Mouse (Mus musculus) ES-E14 (cell line): ENCODE results near the gene Tmem164. TPM values are rescaled to one million over a fixed set of nuclear protein-coding genes. Genes with fewer than 3 reads are reported as not detected.

Experiments
- DNase-seq: peaks from one replicate; pipeline ENCODE4 v3.0.0-alpha.2; 2013; ENCODE audit warnings: low read depth, low spot score
- H3K27ac ChIP-seq: 2 replicates; pipeline ENCODE4 v1.5.1; 2012; ENCODE audit warnings: low read depth, mild to moderate bottlenecking, low read length, moderate library complexity, mixed read lengths; ENCODE audit not compliant: poor library complexity, insufficient read depth, severe bottlenecking
- H3K36me3 ChIP-seq: 2 replicates; pipeline ENCODE4 v1.6.1; 2012; ENCODE audit warnings: mild to moderate bottlenecking, low read length, moderate library complexity, mixed read lengths; ENCODE audit not compliant: control insufficient read depth, poor library complexity, insufficient read depth, severe bottlenecking
- H3K4me1 ChIP-seq, 2 experiments: fragments of 150-350 bp in 1 of 2; sonication (generic) in 1 of 2; 2 replicates each; pipeline ENCODE4 v1.6.1; 2012; ENCODE audit warnings: low read length in 2 of 2, mild to moderate bottlenecking in 1 of 2, mixed read lengths in 1 of 2; ENCODE audit not compliant: control insufficient read depth in 2 of 2, insufficient read depth in 2 of 2, poor library complexity in 1 of 2
- H3K4me3 ChIP-seq, 2 experiments: fragments of 150-350 bp in 1 of 2; sonication (generic) in 1 of 2; 2 replicates each; pipeline ENCODE4 v1.5.1; 2012; ENCODE audit warnings: low read length in 2 of 2, low read depth in 1 of 2, mild to moderate bottlenecking in 1 of 2, mixed read lengths in 1 of 2; ENCODE audit not compliant: insufficient read depth in 1 of 2, poor library complexity in 1 of 2, severe bottlenecking in 1 of 2
- H3K9ac ChIP-seq: 2 replicates; pipeline ENCODE4 v1.6.1; 2012; ENCODE audit warnings: low read depth, mild to moderate bottlenecking, low read length, mixed read lengths; ENCODE audit not compliant: poor library complexity, insufficient read depth, severe bottlenecking
- H3K9me3 ChIP-seq: fragments of 150-350 bp; sonication (generic); 2 replicates; pipeline ENCODE4 v1.6.1; 2012; ENCODE audit warnings: low read depth, mild to moderate bottlenecking, low read length; ENCODE audit not compliant: control insufficient read depth, insufficient read depth
- CHD2 ChIP-seq: IDR thresholded peaks from 2 replicates; pipeline ENCODE4 v1.6.1; 2014; ENCODE audit warnings: mild to moderate bottlenecking, low read depth, low read length, inconsistent platforms
- HCFC1 ChIP-seq: IDR thresholded peaks from 2 replicates; pipeline ENCODE4 v1.6.1; 2012; ENCODE audit warnings: low read length, inconsistent platforms, borderline replicate concordance; ENCODE audit not compliant: insufficient read depth
- MAFK ChIP-seq: IDR thresholded peaks from 2 replicates; pipeline ENCODE4 v1.6.1; 2014; ENCODE audit warnings: mild to moderate bottlenecking, low read depth, low read length, inconsistent platforms; ENCODE audit not compliant: insufficient read depth
- ZC3H11A ChIP-seq: IDR thresholded peaks from 2 replicates; pipeline ENCODE4 v1.6.1; 2012; ENCODE audit warnings: low read depth, mild to moderate bottlenecking, inconsistent platforms, low read length, borderline replicate concordance
- ZNF384 ChIP-seq: IDR thresholded peaks from 2 replicates; pipeline ENCODE4 v1.6.1; 2012; ENCODE audit warnings: low read depth, low read length, inconsistent platforms
- in situ Hi-C, 2 experiments: fragments of 600-800 bp; cut with MboI; formaldehyde crosslinking; loops; one replicate each; pipeline ENCODE4 v1.15.1; 2025; ENCODE audit warnings: low sequenced_read_pairs in 2 of 2, inconsistent platforms in 1 of 2; ENCODE audit not compliant: unreplicated experiment in 2 of 2
- total RNA-seq: library from RNA; depleted of rRNA; stranded (reverse); fragments of 300-350 nt; gene quantifications from 2 replicates; pipeline ENCODE4 v1.2.3, GENCODE M21; 2012

Tmem164 gene
- total RNA-seq, 1 experiment, result 15.3 TPM

- H3K4me1 ChIP-seq, result no peaks in the 10 kb centered on the region
- no peak overlapping the region for H3K9ac ChIP-seq
- TF ChIP-seq CHD2, result no peak
- TF ChIP-seq ZC3H11A, result no peak
- TF ChIP-seq ZNF384, result no peak
- no peak for TF ChIP-seq MAFK
- no peak for TF ChIP-seq HCFC1
- H3K27ac ChIP-seq, result no peak overlapping the region
- H3K36me3 ChIP-seq, result no peaks in the 10 kb centered on the region
- no peak for DNase-seq
- H3K9me3 ChIP-seq, result no peaks in the 10 kb centered on the region
- in situ Hi-C loops, result no loop called here
- H3K4me3 ChIP-seq, result no peak overlapping the region
These were observed 112.9 kb downstream of the Tmem164 start for GRCm38 (mm10) chrX:142794069-142794610.

GRCm38 (mm10) chrX:142804596-142804995 is 123.4 kb downstream of the Tmem164 start:
- no peak overlapping the region for H3K4me3 ChIP-seq
- no peaks in the 10 kb centered on the region for H3K36me3 ChIP-seq
- DNase-seq, result no peak
- no peak for TF ChIP-seq ZC3H11A
- TF ChIP-seq HCFC1, result no peak
- TF ChIP-seq CHD2, result no peak
- no peak for TF ChIP-seq MAFK
- TF ChIP-seq ZNF384, result no peak
- no peak overlapping the region for H3K27ac ChIP-seq
- H3K4me1 ChIP-seq, result no peaks in the 10 kb centered on the region
- in situ Hi-C loops, result no loop called here
- no peak overlapping the region for H3K9ac ChIP-seq
- no peaks in the 10 kb centered on the region for H3K9me3 ChIP-seq

- H3K4me3 ChIP-seq, result no peak overlapping the region
- no peak overlapping the region for H3K27ac ChIP-seq
- no peaks in the 10 kb centered on the region for H3K9me3 ChIP-seq
- TF ChIP-seq HCFC1 (no peak), CHD2 (no peak), ZNF384 (no peak), ZC3H11A (no peak), MAFK (no peak)
- H3K36me3 ChIP-seq, result no peaks in the 10 kb centered on the region
- in situ Hi-C loops, result no loop called here
- no peak for DNase-seq
- H3K4me1 ChIP-seq, result no peaks in the 10 kb centered on the region
- no peak overlapping the region for H3K9ac ChIP-seq
These were observed 124.9 kb downstream of the Tmem164 start for GRCm38 (mm10) chrX:142806126-142806525.

GRCm38 (mm10) chrX:142806620-142807061 is 125.4 kb downstream of the Tmem164 start:
- Histone ChIP-seq H3K9me3 (no peaks in the 10 kb centered on the region), H3K27ac (no peak overlapping the region), H3K36me3 (no peaks in the 10 kb centered on the region), H3K9ac (no peak overlapping the region), H3K4me3 (no peak overlapping the region), H3K4me1 (no peaks in the 10 kb centered on the region)
- TF ChIP-seq ZC3H11A (no peak), HCFC1 (no peak), MAFK (no peak), CHD2 (no peak), ZNF384 (no peak)
- in situ Hi-C loops, result no loop called here
- DNase-seq, result no peak
